Mouse (Mus musculus) ES-E14 (cell line): ENCODE results near the gene Gm9821.

Experiments
- HCFC1 ChIP-seq: IDR thresholded peaks from 2 replicates; pipeline ENCODE4 v1.6.1; 2012; ENCODE audit warnings: low read length, inconsistent platforms, borderline replicate concordance; ENCODE audit not compliant: insufficient read depth
- MAFK ChIP-seq: IDR thresholded peaks from 2 replicates; pipeline ENCODE4 v1.6.1; 2014; ENCODE audit warnings: mild to moderate bottlenecking, low read depth, low read length, inconsistent platforms; ENCODE audit not compliant: insufficient read depth
- ZC3H11A ChIP-seq: IDR thresholded peaks from 2 replicates; pipeline ENCODE4 v1.6.1; 2012; ENCODE audit warnings: low read depth, mild to moderate bottlenecking, inconsistent platforms, low read length, borderline replicate concordance
- ZNF384 ChIP-seq: IDR thresholded peaks from 2 replicates; pipeline ENCODE4 v1.6.1; 2012; ENCODE audit warnings: low read depth, low read length, inconsistent platforms

GRCm38 (mm10) chr2:91921790-91922570 lies 23.5 kb upstream of the Gm9821 start:
- TF ChIP-seq HCFC1: no peak
- TF ChIP-seq MAFK: no peak
- no peak for TF ChIP-seq ZC3H11A
- no peak for TF ChIP-seq ZNF384
